Mouse (Mus musculus) brain, embryonic 14.5 days (tissue): ENCODE results near the gene Galnt15. TPM values are rescaled to one million over a fixed set of nuclear protein-coding genes. Genes with fewer than 3 reads are reported as not detected.

Experiments used
- DNase-seq: peaks from one replicate; pipeline ENCODE4 v3.0.0-alpha.2; 2011; ENCODE audit warnings: low read depth
- CTCF ChIP-seq: fragments of 200-500 bp; IDR thresholded peaks from 2 replicates; pipeline ENCODE4 v1.5.1; 2012; ENCODE audit warnings: inconsistent platforms, mild to moderate bottlenecking, moderate library complexity, borderline replicate concordance; ENCODE audit not compliant: insufficient read depth, insufficient read length; ENCODE audit errors: extremely low read depth
- POLR2A ChIP-seq: fragments of 200-500 bp; IDR thresholded peaks from 2 replicates; pipeline ENCODE4 v1.6.1; 2012; ENCODE audit warnings: mild to moderate bottlenecking, inconsistent platforms, borderline replicate concordance; ENCODE audit not compliant: poor library complexity, insufficient read depth, insufficient read length, severe bottlenecking; ENCODE audit errors: extremely low read depth
- polyA plus RNA-seq: library from polyadenylated mRNA; depleted of rRNA; stranded (reverse); fragments of >200 nt; gene quantifications from 2 replicates; pipeline ENCODE4 v1.2.3, GENCODE M21; 2012; rRNA removed

The Galnt15 gene
- polyA plus RNA-seq, result 0.39 and 0.44 TPM in 2 replicates

DNA sequence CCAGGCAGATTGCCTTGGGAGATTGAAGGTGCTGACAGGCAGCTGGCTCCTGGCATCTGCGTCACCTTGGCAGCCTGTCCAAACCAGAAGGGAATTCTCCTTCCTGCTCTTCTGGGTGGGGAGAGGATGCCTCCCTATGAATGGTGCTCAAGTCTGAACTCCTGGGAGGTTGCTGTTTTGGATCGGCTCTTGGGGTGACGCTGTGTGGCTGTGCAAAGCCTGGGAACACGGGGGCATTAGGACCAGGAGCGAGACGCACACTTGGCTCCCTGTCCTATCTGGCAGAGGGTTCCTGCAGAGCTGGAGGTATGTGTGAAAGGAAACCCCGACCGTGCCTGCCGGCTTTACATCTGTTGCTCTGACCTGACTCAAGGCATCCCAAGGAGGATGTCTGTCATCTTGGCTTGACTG lies at the start of gene Galnt15:
Gene Galnt15 (plus strand): TSS at position 309 of the 411 bp plus-strand sequence.
- no peak for TF ChIP-seq CTCF
- TF ChIP-seq POLR2A, result no peak
- DNase-seq, result peak; percentile 79

DNA sequence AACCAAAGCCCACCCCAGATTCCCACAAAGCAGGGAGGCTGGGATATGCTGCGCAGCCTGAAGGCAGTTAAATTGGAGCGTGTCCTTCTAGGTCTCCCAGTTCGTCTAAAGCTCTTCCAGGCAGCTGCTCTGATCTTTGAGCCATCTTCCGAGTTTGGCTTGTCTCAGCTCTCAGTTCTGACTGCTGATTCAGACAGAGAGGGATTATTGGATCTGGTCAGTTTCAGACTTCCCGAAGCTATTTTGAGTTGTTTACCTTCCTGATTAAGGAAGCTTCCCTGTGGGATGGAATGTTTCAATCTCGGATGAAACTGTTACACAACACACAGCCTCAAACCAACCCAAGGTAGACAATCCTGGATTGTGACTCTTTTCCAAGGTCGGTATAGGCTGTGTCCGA lies 34.8 kb upstream of the Galnt15 start:
- TF ChIP-seq CTCF (no peak), POLR2A (no peak)
- no peak for DNase-seq

DNA sequence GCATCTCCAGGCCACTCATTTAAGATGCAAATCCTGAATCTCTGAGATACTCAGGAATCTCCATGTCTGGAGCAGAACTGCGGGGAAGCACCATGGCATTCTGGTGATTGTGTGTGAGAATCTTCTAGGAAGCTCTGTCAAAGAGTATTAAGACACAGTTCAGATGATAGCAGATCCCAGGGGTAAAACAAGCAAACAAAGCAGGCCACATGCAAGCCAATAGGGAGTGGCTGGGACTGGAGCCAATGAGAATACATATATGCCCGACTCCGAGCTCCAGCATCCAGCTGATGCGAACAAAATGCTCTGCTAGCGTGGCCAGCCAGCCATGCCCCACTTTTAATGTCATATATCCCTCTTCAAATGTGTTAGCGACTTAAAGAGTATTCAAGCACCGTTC lies 27.8 kb upstream of the Galnt15 start:
- TF ChIP-seq POLR2A (no peak), CTCF (no peak)
- peak; percentile 44 for DNase-seq

DNA sequence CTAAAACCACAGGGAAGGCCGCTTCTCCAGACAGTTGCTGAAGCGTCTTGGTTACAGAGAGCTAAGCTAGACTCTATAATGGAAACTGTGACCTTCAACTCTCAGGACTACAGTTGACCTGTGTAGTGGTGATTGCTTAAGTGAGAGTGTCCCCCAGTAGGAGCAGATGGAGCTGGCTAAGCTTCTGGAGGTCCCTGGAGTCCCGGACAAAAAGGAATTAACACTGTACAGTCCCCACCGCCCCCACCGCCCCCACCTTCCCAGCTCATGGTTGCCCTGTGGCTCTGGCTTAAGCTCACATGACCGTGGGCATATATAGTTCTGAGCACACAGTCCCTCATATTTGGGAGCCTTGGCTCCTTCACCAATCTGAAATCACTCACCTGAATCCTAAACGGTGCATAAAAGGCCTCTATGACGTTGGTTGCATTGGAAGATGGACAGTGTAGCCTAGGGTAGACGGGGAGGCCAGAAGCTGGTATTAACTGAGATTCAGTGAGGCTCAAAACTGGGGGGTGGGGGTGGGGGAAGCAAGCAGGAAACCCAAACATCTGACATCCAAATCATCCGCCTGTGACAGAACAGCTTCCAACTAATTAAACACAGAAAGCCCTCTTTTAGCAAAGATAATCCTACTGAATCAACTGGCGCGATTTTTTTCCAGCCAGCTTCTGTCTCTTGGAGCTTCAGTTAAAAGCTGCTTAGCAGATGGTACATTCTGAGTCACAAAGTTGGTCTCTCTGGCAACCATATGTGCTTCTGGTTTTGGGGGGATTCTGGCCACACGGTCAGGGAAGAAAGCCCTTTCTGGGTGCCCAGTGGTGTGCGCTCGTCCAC lies 26.1 kb upstream of the Galnt15 start:
- peak; percentile 87 for DNase-seq
- TF ChIP-seq CTCF (no peak), POLR2A (no peak)

DNA sequence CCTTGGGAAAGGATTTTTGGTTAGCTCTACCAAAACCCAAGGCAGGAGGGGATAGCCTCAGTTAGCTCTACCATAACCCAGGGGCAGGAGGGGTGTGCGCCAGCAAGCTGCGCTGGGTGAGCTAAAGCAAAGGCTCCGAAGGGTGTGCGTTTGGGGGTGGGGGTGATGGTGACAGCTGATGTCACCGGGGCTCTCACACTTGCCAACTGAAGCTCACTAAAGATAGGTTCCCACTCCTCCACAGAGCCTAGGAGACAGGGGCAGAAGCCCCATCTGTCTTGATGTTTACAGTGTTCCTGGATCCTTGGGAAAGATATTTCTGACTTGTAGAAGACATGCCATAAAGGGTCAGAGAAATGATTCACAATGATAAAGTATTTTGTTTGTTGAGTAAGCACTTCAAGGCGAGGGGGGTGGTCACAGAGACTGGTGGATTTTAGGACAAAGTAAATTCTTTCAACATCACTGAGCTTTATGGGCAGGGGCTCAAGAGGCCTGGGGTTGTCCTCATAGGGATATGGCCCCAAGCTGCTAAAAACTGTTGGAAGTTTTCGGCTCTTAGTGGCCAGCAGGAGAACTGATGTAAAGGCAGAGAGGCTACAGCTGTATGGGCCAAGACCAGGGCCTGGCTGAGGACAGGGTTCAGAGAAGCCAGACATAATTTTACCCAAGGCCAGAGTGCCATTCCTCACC lies 24.7 kb upstream of the Galnt15 start:
- no peak for TF ChIP-seq CTCF
- TF ChIP-seq POLR2A, result no peak
- peak; percentile 27 for DNase-seq

DNA sequence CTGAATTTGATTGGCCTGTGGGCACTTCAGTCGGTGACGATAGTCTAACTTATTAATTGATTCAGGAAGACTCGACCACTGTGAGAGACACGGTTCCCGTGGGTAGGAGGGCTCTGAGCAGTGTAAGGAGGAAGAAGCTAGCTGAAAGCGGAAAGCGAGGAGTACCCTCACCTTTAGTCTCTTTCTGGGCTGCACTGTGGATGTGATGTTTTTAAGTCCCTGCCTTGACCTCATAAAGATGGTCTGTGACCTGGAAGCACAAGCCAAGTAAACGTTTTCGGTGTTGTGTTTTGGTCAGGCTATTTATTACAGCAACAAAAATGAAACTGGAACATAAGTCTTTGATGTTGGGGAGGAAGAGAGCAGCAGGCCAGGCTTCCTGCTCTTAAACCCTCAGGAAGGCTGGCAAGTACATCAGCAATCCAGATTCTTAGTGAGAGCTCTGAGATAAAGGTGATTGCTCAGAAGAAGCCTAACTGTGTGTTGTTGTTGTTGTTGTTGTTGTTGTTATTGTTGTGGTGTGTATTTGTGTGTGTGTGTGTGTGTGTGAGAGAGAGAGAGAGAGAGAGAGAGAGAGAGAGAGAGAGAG lies 23.0 kb upstream of the Galnt15 start:
- TF ChIP-seq CTCF (no peak), POLR2A (no peak)
- no peak for DNase-seq

DNA sequence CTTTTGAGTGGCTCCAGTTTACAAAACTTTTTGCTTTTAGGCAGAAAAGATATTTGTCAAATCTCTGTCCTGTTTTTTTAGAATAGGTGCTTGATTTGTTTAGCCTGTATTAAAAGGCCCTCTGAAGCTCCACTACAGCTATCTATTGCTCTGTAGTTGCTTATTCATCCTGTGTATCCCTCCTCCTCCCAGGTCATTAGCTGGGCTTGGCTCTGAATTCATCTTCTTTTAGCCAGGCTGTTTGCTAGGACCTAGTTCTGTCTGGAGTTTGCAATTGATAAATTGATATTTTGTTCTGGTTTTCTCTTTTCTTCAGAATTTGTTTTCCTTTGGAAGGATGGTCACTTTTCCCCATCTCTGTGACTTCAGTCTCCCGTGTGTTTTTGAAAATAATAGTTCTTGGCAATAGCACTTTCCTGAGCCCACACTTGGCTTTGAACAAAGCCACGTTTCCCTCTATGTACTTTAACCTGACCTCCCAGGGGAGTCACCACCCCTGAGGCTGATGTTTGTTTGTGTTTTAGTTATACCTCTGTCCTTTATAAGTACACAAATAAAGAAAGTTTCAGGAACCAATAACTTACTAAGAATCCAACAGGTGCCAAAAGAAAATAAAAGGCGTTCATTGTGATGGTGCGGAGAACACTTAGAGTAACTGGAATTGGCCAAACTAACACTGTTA lies 21.0 kb upstream of the Galnt15 start:
- no peak for DNase-seq
- TF ChIP-seq POLR2A, result no peak
- TF ChIP-seq CTCF, result no peak

DNA sequence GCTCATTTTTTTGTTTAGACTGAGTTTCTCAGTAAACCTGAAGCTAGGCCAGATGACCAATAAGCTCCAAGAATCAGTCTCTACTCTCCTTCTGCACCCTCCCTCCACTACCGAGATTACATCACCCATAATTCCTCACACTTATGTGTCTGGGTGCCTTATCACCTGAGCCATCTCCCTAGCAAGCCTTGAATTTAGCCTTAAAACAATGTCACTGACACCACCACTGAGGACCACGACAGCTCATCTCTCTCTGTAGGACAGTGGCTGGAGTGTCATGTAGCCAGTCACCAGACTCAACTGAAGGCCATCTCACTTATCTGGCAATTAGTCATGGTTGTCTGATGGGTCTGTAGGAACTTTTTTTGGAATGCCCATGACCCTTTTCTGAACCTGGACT lies 19.1 kb upstream of the Galnt15 start:
- no peak for DNase-seq

DNA sequence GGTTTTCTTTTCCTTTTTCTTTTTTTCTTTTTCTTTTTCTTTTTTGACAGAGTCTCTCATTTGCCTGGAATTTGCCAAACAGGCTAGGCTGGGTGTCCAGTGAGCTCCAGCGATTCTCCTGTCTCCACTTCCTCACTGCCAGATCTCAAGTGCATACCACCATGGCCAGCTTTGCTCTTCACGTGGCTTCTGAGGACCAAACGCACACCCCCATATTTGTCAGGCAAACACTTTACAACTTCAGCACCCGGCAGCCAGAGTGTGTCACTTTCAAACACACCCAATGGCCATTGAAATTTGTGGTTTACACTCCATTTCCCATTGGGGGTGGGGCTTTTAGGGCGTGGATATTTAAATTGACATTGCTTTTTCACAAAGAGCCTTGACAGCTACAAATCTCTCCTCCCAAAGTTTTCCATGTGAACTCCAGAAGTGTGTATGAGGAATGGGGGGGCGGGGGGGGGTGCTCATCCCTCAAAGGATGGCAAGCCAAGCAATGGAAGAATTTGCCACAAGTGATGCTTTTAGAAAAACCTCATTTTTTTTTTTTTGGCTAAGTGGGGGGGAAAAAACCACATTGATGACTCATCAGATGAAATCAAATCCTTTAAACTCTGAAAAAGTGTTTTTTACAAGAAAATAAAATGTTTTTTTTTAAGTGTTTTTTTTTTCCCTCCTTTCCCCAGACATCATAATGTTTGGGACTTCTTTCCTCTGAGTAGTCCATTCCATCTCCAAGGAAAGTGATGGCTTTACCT lies 17.1 kb upstream of the Galnt15 start:
- DNase-seq, result no peak
- TF ChIP-seq POLR2A, result no peak
- TF ChIP-seq CTCF, result no peak

More for the DNA sequence above, 19.1 kb upstream of the Galnt15 start:
- no peak for TF ChIP-seq POLR2A
- no peak for TF ChIP-seq CTCF

DNA sequence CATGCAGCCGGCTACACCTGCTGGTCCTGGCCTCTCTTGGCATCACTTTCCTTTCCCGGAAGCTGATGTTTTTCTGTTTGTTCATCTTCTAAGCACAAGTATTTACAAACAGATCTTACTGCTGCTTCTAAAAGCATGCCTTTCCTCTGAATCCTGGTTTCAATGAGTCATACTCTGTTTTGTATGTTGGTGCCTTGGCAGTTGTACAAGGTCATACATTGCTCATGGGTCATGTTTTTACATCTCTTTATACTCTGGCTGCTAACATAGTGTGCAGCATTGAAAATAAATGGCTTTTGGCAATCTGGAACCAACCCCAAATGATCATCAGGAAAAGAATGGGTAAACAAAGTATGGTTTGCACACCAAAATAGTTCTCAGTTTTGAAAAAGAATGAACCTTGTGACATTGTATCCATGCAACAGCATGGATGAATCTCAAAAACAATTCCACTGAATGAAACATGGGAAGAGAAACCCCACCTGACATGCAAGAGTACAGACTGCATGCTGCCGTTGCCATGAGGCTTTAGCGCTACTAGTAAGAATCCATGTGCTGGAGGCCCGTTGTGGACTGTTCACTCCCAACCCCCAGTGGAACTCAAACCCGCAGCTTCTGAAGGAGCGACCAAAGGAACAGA lies 13.5 kb upstream of the Galnt15 start:
- TF ChIP-seq CTCF, result no peak
- TF ChIP-seq POLR2A, result no peak
- peak; percentile 31 for DNase-seq

DNA sequence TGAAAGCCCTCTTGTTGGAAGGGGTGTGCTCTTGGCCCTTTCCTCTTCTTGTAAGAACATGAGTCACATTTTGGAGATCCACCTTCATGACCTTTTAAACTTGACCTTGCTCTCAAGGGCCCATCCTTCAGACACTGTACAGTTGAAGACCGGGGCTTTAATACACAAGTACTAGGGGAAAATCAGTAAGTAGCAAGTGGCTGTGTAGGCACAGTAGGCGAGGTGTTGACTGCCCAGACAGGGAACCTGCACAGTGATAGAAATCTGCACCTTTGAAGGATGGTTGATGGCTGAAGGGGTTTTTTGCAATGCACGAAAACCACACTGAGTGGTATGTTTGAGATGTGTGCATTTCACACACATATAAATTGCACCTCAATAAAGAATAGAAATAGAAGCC lies 12.3 kb upstream of the Galnt15 start:
- no peak for DNase-seq
- TF ChIP-seq POLR2A (no peak), CTCF (no peak)

DNA sequence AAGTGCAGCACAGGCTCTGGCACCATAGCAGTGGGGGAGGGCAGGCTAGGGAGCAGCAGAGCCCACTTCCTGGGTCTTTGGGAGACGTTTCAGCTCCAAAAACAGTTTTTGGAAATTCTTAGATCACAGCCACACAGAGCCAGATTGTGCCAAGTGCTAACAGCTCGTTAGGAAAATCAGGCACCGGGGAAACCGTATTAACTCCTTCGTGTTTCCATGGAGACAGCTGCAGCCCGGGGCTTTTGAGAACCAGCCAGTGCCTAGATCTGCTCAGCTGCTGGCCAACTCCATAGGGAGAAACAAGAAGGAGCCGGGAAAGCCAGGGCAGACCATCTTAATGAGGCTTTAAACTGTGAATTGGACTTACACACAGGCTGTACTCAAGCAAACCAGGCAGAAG lies 11.9 kb upstream of the Galnt15 start:
- DNase-seq, result peak; percentile 98
- TF ChIP-seq CTCF, result no peak
